Mouse (Mus musculus) CH12.LX (cell line): ENCODE results near the gene Ptbp3.

Source experiments
- BHLHE40 ChIP-seq: IDR thresholded peaks from 2 replicates; pipeline ENCODE4 v1.6.1; 2011; ENCODE audit warnings: mild to moderate bottlenecking, low read depth, low read length, improper control_type of control experiment
- CTCF ChIP-seq, 2 experiments: IDR thresholded peaks in 1 of 2; conservative IDR thresholded peaks in 1 of 2; 2 replicates each; pipeline ENCODE4 v1.5.1; 2011 to 2012; ENCODE audit warnings: low read depth in 2 of 2, low read length in 2 of 2, improper control_type of control experiment in 1 of 2, inconsistent platforms in 1 of 2, mild to moderate bottlenecking in 1 of 2, moderate library complexity in 1 of 2
- E2F4 ChIP-seq: IDR thresholded peaks from 2 replicates; pipeline ENCODE4 v1.6.1; 2011; ENCODE audit warnings: low read depth, low read length, improper control_type of control experiment; ENCODE audit not compliant: insufficient replicate concordance
- EP300 ChIP-seq: IDR thresholded peaks from 2 replicates; pipeline ENCODE4 v1.6.1; 2011; ENCODE audit warnings: low read length, improper control_type of control experiment
- MYC ChIP-seq: IDR thresholded peaks from 2 replicates; pipeline ENCODE4 v1.6.1; 2011; ENCODE audit warnings: low read depth, mild to moderate bottlenecking, improper control_type of control experiment, low read length
- NELFE ChIP-seq: IDR thresholded peaks from 2 replicates; pipeline ENCODE4 v1.6.1; 2011; ENCODE audit warnings: low read depth, low read length, improper control_type of control experiment
- POLR2A ChIP-seq: IDR thresholded peaks from 2 replicates; pipeline ENCODE4 v1.6.1; 2011; ENCODE audit warnings: low read depth, mild to moderate bottlenecking, improper control_type of control experiment, low read length
- POLR2AphosphoS2 ChIP-seq: IDR thresholded peaks from 2 replicates; pipeline ENCODE4 v1.6.1; 2011; ENCODE audit warnings: low read depth, low read length, improper control_type of control experiment
- SMC3 ChIP-seq: IDR thresholded peaks from 2 replicates; pipeline ENCODE4 v1.6.1; 2011; ENCODE audit warnings: low read depth, low read length, improper control_type of control experiment
- TCF12 ChIP-seq: IDR thresholded peaks from 2 replicates; pipeline ENCODE4 v1.6.1; 2014; ENCODE audit warnings: low read depth, mild to moderate bottlenecking, inconsistent platforms, low read length, improper control_type of control experiment
- ZNF384 ChIP-seq: IDR thresholded peaks from 2 replicates; pipeline ENCODE4 v1.6.1; 2012; ENCODE audit warnings: low read depth, low read length, improper control_type of control experiment, inconsistent platforms

GRCm38 (mm10) chr4:59459216-59459955 is 89.8 kb downstream of the Ptbp3 start:
- TF ChIP-seq MYC (no peak), CTCF (conservative IDR thresholded peaks at IDR 0.05 in 1 of 2, IDR thresholded peaks at IDR 0.05 in 1 of 2; ENCODE audit: low read depth in 2 of 2, low read length in 2 of 2) (no peak), POLR2A (no peak), POLR2AphosphoS2 (no peak), BHLHE40 (no peak), TCF12 (no peak), E2F4 (no peak), ZNF384 (no peak), SMC3 (no peak), EP300 (no peak), NELFE (no peak)
